Mouse (Mus musculus) forebrain, embryonic 13.5 days (tissue): ENCODE measurements around the gene Ap1s3. TPM values are rescaled to one million over a fixed set of nuclear protein-coding genes. Genes with fewer than 3 reads are reported as not detected.
A peak's percentile ranks its signal among the peaks of the same experiment; 100 is the strongest.

Source experiments
- ATAC-seq: fragments of 200-750 bp; cut with Nextera tagmentation; 2 replicates; pipeline ENCODE4 v1.8.0; 2017
- H3K27ac ChIP-seq: fragments of 300-500 bp; sonication (generic); 2 replicates; pipeline ENCODE4 v1.5.1; 2015; ENCODE audit warnings: inconsistent platforms, mild to moderate bottlenecking, moderate library complexity
- H3K27me3 ChIP-seq: fragments of 300-500 bp; sonication (generic); 2 replicates; pipeline ENCODE4 v1.6.1; 2015; ENCODE audit warnings: mild to moderate bottlenecking, inconsistent platforms
- H3K36me3 ChIP-seq: fragments of 300-500 bp; sonication (generic); 2 replicates; pipeline ENCODE4 v1.6.1; 2015; ENCODE audit warnings: mild to moderate bottlenecking, inconsistent platforms; ENCODE audit not compliant: poor library complexity, severe bottlenecking
- H3K4me1 ChIP-seq: fragments of 300-500 bp; sonication (generic); 2 replicates; pipeline ENCODE4 v1.6.1; 2015; ENCODE audit warnings: inconsistent platforms
- H3K4me2 ChIP-seq: fragments of 300-500 bp; sonication (generic); 2 replicates; pipeline ENCODE4 v1.6.1; 2015; ENCODE audit warnings: inconsistent platforms, mild to moderate bottlenecking, moderate library complexity
- H3K4me3 ChIP-seq: fragments of 300-500 bp; sonication (generic); 2 replicates; pipeline ENCODE4 v1.5.1; 2015; ENCODE audit warnings: mild to moderate bottlenecking, inconsistent platforms
- H3K9ac ChIP-seq: fragments of 300-500 bp; sonication (generic); 2 replicates; pipeline ENCODE4 v1.6.1; 2015; ENCODE audit warnings: mild to moderate bottlenecking, inconsistent platforms
- H3K9me3 ChIP-seq: fragments of 300-500 bp; sonication (generic); replicated peaks from 2 replicates; pipeline ENCODE4 v1.6.1; 2016; ENCODE audit warnings: inconsistent platforms
- WGBS: fragments of 180-500 bp; shearing (Covaris S2); methylation state at CpG from one replicate; pipeline ENCODE4 v1.1.7; 2015; 5-methylcytosine and 5-hydroxymethylcytosine counted together
- polyA plus RNA-seq: library from polyadenylated mRNA; unstranded; fragments of >200 nt; fragmentation: Nextera tagmentation; extraction: Ambion mirVana; gene quantifications from 2 replicates; pipeline ENCODE4 v1.2.1, GENCODE M21; 2015

Gene Ap1s3
- polyA plus RNA-seq, 1 experiment from 2014 or later: 0.28 TPM

DNA sequence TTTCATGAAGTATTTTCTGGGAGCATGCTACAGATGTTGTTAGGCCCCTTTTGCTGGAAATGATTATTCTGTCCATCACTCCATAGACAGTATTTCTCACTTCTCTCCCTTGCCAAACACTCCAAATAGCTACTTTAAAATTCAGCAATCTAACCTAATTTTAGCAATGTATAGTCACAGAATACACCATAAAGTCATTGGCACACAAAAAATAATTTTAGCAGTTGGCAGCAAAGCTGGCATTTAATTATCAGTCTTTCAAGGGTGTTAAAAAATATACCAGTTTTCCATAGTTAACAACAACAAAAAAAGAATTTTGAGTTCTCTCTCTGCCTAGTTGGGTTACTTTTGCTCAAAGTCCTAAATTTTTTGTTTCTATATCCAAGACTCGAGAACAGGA is 14.4 kb downstream of the Ap1s3 start:
- H3K27ac ChIP-seq: no peak overlapping the region
- no peaks in the 10 kb centered on the region for H3K9me3 ChIP-seq
- no peak overlapping the region for H3K4me3 ChIP-seq
- no peaks in the 10 kb centered on the region for H3K36me3 ChIP-seq
- ATAC-seq: no peak
- no peak overlapping the region for H3K9ac ChIP-seq
- 91% methylated on average over 1 of the region's 1 CpGs for WGBS
- H3K4me2 ChIP-seq: no peak overlapping the region
- H3K4me1 ChIP-seq: no peaks in the 10 kb centered on the region
- H3K27me3 ChIP-seq: no peaks in the 10 kb centered on the region

DNA sequence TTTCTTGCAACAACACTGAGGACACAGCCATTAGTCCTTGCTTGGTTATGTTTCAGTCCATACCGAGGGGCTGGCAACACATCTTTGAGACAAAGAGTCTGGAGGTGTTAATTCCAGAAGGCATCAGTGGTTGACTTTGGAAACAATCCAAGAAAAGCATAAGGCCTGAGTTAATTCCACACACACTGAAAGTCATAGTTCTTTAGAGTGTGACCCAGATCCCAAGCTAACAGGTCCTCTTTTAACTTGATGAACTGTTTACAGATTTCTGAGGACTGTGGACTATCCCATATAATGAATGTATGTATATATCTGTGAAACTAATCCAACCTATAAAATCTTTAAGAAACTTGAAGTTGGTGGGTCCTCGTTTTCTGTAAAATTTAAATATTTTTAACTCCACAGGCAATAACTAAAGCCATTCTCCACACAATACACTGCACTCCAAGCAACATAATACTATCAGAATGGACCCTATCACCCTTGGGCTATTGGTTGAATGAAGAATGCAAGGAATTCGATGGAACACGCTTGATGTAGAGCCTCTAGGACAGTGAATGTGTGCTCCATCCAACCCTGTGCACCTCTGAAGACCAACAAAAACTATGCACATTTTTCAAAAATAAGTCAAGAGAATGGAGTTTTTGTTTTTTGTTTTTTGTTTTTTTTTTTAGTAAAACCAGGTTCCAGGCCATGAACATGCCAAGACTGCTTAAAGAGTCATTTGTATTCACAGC is 15.8 kb downstream of the Ap1s3 start:
- no peaks in the 10 kb centered on the region for H3K9me3 ChIP-seq
- H3K4me1 ChIP-seq: no peaks in the 10 kb centered on the region
- no peak overlapping the region for H3K9ac ChIP-seq
- no peak overlapping the region for H3K4me2 ChIP-seq
- no peak for ATAC-seq
- no peaks in the 10 kb centered on the region for H3K27me3 ChIP-seq
- whole genome bisulfite sequencing: 84% methylated on average over 4 of the region's 4 CpGs
- H3K27ac ChIP-seq: no peak overlapping the region
- H3K36me3 ChIP-seq: no peaks in the 10 kb centered on the region
- H3K4me3 ChIP-seq: no peak overlapping the region

DNA sequence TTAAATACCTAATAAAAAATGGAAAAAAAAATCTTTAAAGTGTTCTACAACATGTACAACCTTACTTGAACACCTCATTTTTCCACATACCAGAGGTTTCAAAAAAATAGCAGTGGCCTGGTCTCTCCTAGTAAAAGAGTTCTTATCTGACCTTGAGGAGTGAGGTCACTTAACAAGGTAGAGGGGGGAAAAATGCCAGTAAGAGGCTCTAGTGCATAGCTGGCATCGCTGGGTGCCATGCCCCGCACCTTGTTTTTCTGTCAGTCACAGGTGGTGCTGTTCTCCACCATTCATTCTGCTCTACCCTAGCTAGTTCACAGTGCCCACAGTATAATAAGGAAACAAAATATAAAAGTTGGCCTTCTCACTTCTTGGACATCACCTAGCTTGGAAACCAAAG is 16.8 kb downstream of the Ap1s3 start:
- Histone ChIP-seq H3K9ac (no peak overlapping the region), H3K9me3 (no peaks in the 10 kb centered on the region), H3K4me1 (no peaks in the 10 kb centered on the region), H3K4me3 (no peak overlapping the region), H3K36me3 (no peaks in the 10 kb centered on the region), H3K4me2 (no peak overlapping the region), H3K27me3 (no peaks in the 10 kb centered on the region), H3K27ac (no peak overlapping the region)
- 97% methylated on average over 2 of the region's 2 CpGs for WGBS
- ATAC-seq: no peak

DNA sequence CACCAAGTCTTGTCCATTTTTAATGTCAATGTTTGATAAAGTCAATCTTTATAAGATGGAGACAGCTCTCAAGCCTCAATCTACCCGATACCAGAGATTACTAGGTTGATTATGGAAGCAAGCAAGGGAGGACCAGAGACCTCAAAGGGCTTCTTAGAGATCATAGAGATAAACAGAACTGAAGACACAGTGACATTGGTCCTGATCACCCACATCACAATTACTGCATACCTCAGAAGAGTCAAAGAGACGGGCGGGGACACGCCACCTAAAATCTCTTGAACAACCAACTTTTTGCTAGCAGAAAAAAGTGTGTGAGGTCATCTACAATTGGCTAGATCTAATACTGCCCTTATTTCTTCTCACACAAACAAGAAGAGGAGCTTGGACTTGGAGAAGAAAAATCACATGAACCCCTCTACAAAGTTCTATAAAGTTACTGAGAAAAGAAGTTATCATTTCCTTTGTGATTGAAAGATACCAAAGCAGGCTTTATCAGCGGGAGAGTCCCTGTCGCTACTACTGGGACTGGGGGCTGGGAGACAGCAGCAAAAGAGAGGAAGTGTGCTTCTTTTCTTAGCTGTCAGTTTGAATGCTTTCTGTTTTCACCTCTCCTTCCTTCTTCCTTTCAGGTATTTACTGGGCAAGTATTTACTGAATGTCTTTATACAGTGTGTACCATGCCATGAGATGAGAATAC is 28.2 kb downstream of the Ap1s3 start:
- Histone ChIP-seq H3K9me3 (no peaks in the 10 kb centered on the region), H3K4me3 (no peak overlapping the region), H3K4me1 (no peaks in the 10 kb centered on the region), H3K36me3 (no peaks in the 10 kb centered on the region), H3K27me3 (no peaks in the 10 kb centered on the region), H3K27ac (no peak overlapping the region), H3K4me2 (no peak overlapping the region), H3K9ac (no peak overlapping the region)
- 88% methylated on average over 6 of the region's 6 CpGs for WGBS
- no peak for ATAC-seq

DNA sequence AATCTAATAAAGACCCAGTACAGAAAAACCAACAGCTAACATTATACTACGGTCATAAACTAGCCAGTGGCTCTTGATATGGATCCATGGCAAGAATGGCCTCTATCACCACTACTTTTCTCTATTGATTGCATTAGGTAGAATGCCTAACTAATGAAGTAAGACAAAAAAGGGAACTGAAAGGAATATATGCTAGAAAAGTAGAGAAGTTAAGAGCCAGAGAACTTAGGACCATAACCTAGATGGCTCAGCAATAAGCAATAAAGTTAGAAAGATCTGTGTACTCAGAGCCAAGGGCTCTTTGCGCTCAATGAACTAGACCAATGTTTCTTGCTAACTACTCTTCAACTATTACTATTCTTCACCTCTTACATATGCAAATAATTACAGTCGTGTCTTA is 29.1 kb downstream of the Ap1s3 start:
- Histone ChIP-seq H3K4me3 (no peak overlapping the region), H3K4me1 (no peaks in the 10 kb centered on the region), H3K27ac (no peak overlapping the region), H3K27me3 (no peaks in the 10 kb centered on the region), H3K36me3 (no peaks in the 10 kb centered on the region), H3K9ac (no peak overlapping the region), H3K9me3 (no peaks in the 10 kb centered on the region), H3K4me2 (no peak overlapping the region)
- no peak for ATAC-seq
- 88% methylated on average over 3 of the region's 3 CpGs for WGBS

DNA sequence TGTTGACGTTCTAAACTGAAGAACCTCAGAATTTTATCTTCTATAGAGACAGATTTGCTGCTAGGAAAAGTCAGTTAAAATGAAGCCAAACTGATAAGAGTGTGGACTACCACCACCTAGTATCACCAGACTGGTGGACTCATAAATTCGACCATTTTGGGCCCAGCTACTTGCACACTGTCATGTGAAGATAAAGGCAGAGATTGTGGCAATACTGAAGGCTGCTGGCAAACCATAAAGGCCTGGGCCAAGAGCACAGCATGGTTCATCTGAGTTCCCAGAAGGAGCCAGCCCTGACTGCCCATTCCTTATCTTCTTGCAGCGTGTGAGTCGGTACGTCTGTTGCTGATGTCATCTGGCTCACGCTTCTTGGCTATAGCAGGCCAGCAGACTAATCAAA is 30.4 kb downstream of the Ap1s3 start:
- no peak overlapping the region for H3K4me2 ChIP-seq
- H3K9ac ChIP-seq: no peak overlapping the region
- no peaks in the 10 kb centered on the region for H3K9me3 ChIP-seq
- no peak overlapping the region for H3K27ac ChIP-seq
- H3K4me1 ChIP-seq: no peaks in the 10 kb centered on the region
- 94% methylated on average over 6 of the region's 6 CpGs for WGBS
- no peak overlapping the region for H3K4me3 ChIP-seq
- ATAC-seq: no peak
- no peaks in the 10 kb centered on the region for H3K36me3 ChIP-seq
- no peaks in the 10 kb centered on the region for H3K27me3 ChIP-seq

DNA sequence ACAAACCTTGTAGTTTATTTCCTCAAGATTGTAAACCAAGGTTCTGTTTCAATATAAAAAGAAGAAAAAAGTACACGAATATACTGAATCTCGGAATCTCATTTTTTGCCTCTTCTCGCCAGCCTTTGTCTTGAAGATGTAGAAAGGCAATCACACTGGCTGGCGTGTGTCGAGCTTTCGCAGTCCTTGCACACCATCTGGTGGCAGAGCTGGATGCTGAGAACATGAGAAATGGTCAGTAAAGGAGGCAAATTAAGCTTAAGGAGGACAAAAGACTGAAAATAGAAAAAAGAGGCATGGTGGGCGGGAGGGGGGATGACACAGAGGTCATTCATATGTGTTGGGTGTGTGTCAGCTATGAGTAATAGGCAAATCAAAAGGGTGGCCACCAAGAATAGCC is 31.6 kb downstream of the Ap1s3 start:
- peak; percentile 90 for ATAC-seq
- no peak overlapping the region for H3K9ac ChIP-seq
- no peak overlapping the region for H3K4me2 ChIP-seq
- no peaks in the 10 kb centered on the region for H3K36me3 ChIP-seq
- H3K9me3 ChIP-seq: no peaks in the 10 kb centered on the region
- no peaks in the 10 kb centered on the region for H3K4me1 ChIP-seq
- no peaks in the 10 kb centered on the region for H3K27me3 ChIP-seq
- WGBS: 52% methylated on average over 7 of the region's 7 CpGs
- no peak overlapping the region for H3K27ac ChIP-seq
- H3K4me3 ChIP-seq: no peak overlapping the region

DNA sequence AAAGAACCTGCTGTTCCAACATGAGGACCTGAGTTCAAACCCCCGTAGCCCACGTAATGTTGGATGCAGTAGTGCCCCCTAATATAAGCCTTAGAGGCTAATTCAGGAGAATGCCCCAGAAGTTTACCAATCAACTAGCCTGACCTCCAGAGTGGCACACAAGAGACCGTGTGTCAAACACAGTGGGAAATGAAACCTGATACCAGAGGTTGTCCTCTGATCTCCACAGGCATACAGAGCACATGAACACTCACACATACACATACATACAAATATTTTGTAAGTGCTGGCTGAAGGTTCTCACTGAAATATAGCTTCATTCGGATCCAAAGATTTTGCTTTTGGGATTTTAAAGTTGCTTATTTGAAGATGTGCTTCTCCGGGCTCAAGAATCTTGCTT is 32.1 kb downstream of the Ap1s3 start:
- Histone ChIP-seq H3K27me3 (no peaks in the 10 kb centered on the region), H3K4me1 (no peaks in the 10 kb centered on the region), H3K9ac (no peak overlapping the region), H3K27ac (no peak overlapping the region), H3K4me2 (no peak overlapping the region), H3K36me3 (no peaks in the 10 kb centered on the region), H3K9me3 (no peaks in the 10 kb centered on the region), H3K4me3 (no peak overlapping the region)
- peak; percentile 62; the same call in 1 of the 2 replicates for ATAC-seq
- WGBS: 65% methylated on average over 5 of the region's 5 CpGs

DNA sequence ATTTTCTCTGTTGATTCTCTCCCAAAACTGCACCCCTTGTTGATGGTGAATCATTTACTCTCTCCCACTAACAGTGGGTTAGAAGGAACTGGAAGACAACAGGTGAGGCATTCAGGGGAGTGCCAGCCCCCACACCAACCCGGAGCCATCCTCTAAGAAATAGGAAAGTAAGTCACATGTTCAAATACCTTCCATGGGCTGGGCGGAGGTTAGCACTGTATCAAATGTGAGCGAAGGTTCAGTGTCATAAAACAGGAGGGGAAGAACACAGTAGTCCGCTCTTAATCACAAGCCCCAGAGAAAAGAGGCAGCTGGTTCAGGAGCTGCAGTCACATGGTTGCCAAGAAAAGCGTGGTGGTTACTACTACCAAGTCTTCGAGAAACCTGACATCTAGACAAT is 32.7 kb downstream of the Ap1s3 start:
- WGBS: 90% methylated on average over 6 of the region's 6 CpGs

DNA sequence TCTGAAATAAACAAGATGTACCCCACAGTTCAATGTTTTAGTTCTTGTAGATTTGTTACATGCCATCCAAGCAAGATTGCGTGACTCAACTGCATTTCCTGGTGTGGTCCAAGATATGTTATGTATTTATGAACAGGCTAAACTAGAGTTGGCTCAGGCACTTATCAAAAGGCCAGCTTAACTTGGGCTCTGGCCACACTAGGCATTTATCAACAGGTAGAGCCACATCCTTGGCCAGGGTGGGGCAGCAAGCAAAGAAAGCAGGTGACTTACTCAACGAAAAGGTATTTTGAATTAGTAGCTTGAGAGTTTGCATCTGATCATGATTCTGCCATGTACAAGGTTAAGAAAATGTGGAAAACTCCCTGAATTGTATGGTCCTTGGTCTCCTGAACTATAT is 34.0 kb downstream of the Ap1s3 start:
- Histone ChIP-seq H3K4me2 (no peak overlapping the region), H3K36me3 (no peaks in the 10 kb centered on the region), H3K4me1 (no peaks in the 10 kb centered on the region), H3K27me3 (no peaks in the 10 kb centered on the region), H3K4me3 (no peak overlapping the region), H3K27ac (no peak overlapping the region), H3K9ac (no peak overlapping the region), H3K9me3 (no peaks in the 10 kb centered on the region)
- ATAC-seq: no peak
- 93% methylated on average over 2 of the region's 2 CpGs for WGBS

More for the DNA sequence above, 32.7 kb downstream of the Ap1s3 start:
- H3K27ac ChIP-seq: no peak overlapping the region
- ATAC-seq: no peak
- no peaks in the 10 kb centered on the region for H3K4me1 ChIP-seq
- no peak overlapping the region for H3K9ac ChIP-seq
- H3K9me3 ChIP-seq: no peaks in the 10 kb centered on the region
- no peaks in the 10 kb centered on the region for H3K36me3 ChIP-seq
- H3K4me2 ChIP-seq: no peak overlapping the region
- no peaks in the 10 kb centered on the region for H3K27me3 ChIP-seq
- no peak overlapping the region for H3K4me3 ChIP-seq

DNA sequence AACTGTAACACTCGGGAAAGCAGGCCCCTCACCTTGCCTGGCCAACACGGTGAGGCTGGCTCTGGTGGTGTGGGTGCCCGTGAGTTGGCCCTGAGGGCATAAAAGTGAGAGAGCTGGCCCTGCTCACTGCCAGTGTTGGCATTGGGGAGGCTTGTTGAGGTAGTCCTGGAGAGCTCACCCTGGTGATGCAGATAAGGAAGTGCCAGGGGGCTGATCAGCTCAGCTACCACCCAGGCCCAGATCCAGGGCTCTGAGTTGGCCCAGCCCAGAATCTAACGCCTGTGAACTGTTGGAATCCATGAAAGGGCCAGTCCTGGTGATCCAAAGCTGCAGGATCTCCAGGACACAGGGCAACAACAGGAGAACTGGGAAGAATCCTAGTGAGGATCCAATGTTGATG is 40.3 kb downstream of the Ap1s3 start:
- Histone ChIP-seq H3K27me3 (no peaks in the 10 kb centered on the region), H3K27ac (no peak overlapping the region), H3K4me1 (no peaks in the 10 kb centered on the region), H3K4me3 (no peak overlapping the region), H3K9me3 (no peaks in the 10 kb centered on the region), H3K4me2 (no peak overlapping the region), H3K36me3 (no peaks in the 10 kb centered on the region), H3K9ac (no peak overlapping the region)
- ATAC-seq: no peak
- 89% methylated on average over 4 of the region's 4 CpGs for WGBS

DNA sequence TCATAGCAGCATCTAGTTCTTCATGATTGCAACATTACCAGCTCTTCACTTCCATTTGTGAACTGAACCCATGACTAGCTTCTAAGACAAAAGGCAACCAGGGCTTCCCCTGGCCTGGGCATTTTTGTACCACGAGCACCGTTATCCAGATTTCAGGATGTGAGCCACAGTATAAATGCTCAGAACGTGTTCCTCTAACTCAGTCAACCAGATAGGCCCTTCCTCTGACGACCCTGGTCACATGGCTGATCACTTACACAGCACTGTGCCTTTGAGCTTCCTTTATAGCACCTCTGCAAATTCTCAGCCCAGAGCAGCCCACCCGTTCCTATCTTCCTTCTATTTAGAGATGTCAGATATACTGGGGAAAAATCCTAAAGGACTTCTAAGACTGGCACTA is 42.0 kb downstream of the Ap1s3 start:
- no peak overlapping the region for H3K9ac ChIP-seq
- no peak for ATAC-seq
- 83% methylated on average over 5 of the region's 5 CpGs for WGBS
- H3K4me3 ChIP-seq: no peak overlapping the region
- no peak overlapping the region for H3K27ac ChIP-seq
- H3K36me3 ChIP-seq: no peaks in the 10 kb centered on the region
- H3K4me1 ChIP-seq: no peaks in the 10 kb centered on the region
- no peaks in the 10 kb centered on the region for H3K27me3 ChIP-seq
- no peak overlapping the region for H3K4me2 ChIP-seq
- no peaks in the 10 kb centered on the region for H3K9me3 ChIP-seq

DNA sequence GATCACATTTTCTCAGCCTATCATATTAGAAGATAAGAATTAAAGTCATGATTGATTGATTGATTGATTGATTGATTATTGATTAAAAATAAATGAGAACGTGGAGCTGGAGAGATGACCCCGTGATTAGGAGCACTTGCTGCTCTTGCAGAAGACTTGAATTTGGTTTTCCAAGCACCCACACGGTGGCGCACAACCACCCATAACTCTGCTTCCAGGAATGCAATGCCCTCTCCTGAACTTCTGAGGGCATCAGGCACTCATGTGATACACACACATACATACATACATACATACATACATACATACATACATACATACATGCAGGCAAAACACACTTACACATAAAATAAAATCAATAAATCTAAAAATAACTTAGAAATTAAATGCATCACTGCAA is 45.6 kb downstream of the Ap1s3 start:
- no peak overlapping the region for H3K4me3 ChIP-seq
- no peaks in the 10 kb centered on the region for H3K4me1 ChIP-seq
- no peak overlapping the region for H3K4me2 ChIP-seq
- H3K36me3 ChIP-seq: no peaks in the 10 kb centered on the region
- no peak overlapping the region for H3K9ac ChIP-seq
- H3K9me3 ChIP-seq: no peaks in the 10 kb centered on the region; the same call in 1 of the 2 replicates
- 65% methylated on average over 4 of the region's 4 CpGs for WGBS
- H3K27ac ChIP-seq: no peak overlapping the region
- ATAC-seq: no peak
- H3K27me3 ChIP-seq: no peaks in the 10 kb centered on the region
